Mouse (Mus musculus): ENCODE measurements around the gene Alox5ap.
A peak's percentile ranks its signal among the peaks of the same experiment; 100 is the strongest.

Alox5ap gene

DNA sequence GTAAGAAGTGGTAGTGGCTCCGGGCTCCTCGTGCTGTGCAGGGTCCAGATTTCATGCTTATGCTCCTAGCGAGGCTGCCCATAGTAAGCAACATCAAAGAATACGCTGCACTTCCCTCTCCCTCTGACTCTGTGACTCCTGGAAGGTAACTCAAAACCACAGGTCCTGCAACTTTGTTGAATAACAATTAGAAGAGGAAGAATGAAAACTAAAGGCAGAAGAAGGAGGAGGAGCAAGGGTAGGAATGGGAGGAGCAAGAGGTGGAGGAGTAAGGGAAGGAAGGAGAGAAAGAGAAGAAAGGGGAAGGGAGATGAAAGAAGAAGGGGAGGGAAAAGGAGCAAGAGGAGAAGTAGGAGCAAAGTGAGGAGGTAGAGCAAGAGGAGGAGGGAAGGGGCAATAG lies at the start of gene Alox5ap:
Alox5ap (plus strand) TSS at position 363 of the 400 bp plus-strand sequence.
- no peak for DNase-seq

- no peak for DNase-seq
Measured at GRCm38 (mm10) chr5:149215540-149215939, 49.0 kb upstream of the Alox5ap start.

- no peak for DNase-seq
Measured at GRCm38 (mm10) chr5:149217524-149218357, 46.8 kb upstream of the Alox5ap start.

DNA sequence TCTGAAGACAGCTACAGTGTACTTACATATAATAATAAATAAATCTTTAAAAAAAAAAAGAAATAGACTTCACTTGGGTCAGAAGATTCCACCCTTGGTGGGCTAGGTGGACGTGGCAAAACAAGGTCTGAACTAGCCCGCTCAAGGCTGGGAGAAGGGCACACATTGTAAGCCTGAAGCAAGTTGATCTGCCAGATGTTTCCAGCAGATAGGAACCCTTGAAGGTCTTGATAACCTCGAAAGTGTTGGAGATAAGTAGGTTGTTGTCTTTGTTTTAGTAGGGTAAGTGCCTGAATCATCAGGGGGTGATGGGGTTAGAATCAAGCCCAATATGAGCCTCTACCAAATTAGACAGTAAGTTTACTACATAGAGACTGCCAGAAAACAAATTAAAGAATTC lies 45.1 kb upstream of the Alox5ap start:
- no peak for DNase-seq

DNA sequence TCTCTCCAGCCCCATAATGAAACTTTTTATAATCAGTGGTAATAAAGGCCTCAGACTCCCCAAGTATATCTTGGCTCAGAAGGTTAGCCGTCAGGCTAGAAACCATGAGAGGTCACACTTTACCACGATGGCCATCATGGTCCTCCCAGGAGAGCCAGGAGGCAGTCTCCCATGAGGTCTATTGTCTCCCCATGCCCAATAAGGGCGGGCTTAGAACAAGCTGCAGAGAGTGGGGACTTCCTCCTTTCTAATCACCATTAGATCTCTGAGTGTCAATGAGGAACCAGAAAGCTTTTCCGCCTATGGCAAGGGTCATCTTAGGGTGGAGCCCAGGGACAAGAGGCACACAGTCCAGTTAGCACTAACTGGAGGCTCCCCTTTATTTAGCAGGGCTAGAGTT lies 43.2 kb upstream of the Alox5ap start:
- DNase-seq = no peak

- no peak for DNase-seq
Measured at GRCm38 (mm10) chr5:149224666-149225065, 39.9 kb upstream of the Alox5ap start.

- DNase-seq = peak; percentile 94
Measured at GRCm38 (mm10) chr5:149228700-149229618, 35.6 kb upstream of the Alox5ap start.

DNA sequence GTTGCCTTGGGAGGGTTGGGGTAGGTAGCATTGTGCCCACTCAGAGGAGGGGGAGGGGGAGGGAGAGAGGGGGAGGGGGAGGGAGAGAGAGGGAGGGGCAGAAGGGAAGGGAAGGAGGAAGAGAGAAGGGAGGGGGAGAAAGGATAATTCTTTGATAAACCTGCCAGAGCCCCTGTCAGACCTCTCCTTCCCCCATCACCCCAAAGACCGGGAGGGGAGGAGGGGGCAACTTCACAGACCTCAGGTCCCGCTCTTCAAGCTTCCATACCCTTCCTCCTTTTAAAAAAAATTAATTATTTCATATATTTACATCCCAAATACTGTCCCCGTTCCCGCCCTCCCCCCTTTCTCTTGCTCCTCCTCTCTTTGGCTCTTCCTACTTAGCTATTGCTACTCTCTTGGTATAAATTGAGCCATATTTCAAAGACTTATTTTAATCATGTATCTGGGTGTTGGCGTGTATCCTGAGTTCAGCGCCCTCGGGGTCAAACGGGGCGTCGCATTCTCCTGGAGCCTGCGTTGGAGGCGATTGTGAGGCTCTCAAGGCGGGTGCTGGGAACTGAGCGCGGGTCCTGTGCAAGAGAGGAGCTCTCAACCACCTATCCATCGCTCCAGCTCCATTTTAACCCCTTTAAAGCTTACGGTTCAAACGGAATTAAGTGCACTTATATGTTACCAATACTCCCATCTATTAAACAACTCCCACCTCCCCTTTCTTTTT lies 34.8 kb upstream of the Alox5ap start:
- no peak for DNase-seq

GRCm38 (mm10) chr5:149235002-149235401 lies 29.6 kb upstream of the Alox5ap start:
- peak; percentile 56 for DNase-seq

DNA sequence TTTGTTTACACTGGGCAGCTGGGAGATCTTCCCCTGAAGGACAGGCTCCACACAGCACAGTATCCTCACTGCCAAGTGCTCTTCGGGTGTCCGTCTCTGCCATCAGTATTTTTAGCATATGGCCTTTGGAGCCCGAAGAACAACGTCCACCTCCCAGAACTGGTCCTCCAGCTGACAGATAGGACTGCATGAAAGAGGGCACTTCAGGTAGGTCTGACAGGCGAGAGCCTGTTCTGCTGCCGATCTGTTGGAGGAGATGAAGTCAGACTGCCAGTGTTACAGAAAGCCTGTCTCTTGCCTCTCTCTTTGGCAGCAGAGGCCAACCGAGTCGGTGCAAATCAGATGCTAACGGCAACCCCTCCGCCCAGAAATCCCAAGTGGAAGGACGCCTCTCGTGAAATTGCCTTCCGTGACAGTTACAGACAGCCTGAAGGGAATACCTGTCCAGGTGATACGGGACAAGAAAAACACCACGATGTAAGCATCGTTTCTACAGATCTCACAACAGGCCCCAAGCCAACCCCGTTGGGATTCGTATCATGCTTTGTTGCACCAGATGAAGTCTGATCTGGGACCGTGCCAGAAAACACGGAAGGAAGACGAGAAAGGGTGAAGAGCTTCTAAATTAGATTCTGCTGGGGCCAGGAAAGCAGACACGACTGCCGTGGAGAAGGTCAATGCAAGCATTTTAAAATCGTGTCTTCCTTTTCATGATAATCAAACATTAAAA lies 27.2 kb upstream of the Alox5ap start:
- no peak for DNase-seq

DNA sequence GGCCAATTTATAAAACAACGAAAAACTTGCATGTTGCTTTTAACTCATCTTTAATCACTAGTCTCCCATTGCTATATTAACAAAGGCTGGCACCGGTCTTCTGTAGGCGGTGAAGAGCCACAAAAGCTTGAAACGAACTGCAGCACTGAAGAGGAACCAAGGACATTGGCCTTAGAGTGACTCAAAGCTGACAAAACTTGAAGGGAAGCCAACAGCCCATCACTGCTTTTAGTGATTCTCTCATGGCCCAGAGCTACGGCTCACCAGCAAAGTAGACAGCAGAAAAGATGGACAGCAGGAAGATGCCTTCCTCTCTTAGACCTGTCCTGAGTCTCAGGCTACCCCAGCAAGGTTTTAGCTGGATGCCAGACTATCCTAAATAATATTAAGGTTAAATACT lies 22.1 kb upstream of the Alox5ap start:
- no peak for DNase-seq

DNA sequence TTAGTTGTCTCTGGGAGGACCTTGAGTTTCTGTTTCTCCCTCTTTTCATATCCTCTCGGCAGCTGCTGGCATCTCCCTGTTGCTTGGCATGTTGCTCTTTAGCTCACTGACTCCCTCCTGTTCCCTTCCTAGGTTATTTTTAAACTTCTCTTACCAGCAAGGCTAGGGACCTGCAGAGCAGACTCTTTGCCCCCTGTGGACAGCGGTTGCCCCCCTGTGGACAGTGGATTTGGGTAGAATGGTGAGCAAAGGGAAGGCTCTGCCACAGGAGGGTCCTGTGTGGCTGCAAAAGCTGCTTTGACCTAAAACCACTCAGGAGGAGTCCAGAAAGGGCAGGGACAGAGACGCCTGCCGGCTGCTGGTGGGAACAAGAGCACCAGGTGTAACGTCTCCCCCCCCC lies 21.5 kb upstream of the Alox5ap start:
- no peak for DNase-seq

DNA sequence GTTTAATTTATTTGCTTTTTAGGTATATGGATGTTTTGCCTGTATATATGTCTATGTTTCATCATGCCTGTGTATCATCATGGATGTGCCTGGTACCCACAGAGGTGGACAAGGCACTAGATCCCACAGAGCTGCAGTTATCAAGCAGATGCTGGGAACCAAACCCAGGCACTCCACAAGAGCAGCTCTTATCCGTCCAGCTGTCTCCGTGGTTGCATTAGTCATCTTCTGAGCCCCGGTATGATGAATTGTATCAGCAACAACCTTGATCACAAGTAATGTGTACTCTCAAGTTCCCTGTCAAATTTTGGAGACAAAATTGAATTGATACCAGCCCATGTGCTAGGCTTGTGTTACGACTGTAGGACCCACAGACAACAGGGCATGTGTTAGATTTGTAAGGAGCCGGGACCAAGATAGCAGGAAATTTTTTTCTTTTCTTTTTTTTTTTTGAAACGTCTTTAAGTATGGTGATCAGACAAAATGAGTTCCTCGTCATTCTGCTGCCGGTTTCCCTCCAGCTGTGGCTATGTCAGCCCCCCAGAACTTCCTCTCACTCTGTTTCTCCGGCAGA lies 19.1 kb upstream of the Alox5ap start:
- no peak for DNase-seq

DNA sequence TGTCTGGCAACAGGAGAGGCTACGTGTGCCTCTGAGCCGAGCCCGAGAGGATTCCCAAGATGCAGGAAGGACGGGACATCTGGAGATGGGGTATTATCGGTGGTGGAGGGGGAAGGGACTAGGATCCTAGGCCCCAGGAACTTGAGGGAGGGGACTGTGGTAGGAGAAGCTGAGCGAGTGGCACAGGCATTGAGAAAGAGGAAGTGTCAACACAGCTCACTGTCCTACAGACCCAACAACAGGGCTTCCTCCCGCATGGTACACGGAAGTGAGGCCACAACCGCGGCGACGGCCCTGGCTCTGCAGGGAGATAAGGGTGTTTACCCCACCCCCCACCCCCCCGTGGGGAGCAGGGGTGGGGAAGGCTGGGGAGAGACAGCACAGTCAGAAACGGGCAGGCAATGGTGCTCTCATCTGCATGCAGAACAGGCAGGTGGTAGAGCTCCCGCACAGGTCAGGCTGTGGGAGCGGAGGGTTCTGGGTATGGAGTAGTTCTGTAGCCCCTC lies 18.5 kb upstream of the Alox5ap start:
- peak; percentile 89 for DNase-seq

GRCm38 (mm10) chr5:149247047-149247904 lies 17.3 kb upstream of the Alox5ap start:
- peak; percentile 33 for DNase-seq

GRCm38 (mm10) chr5:149252303-149252702 lies 12.3 kb upstream of the Alox5ap start:
- DNase-seq = no peak

GRCm38 (mm10) chr5:149253491-149253890 lies 11.1 kb upstream of the Alox5ap start:
- DNase-seq = no peak

DNA sequence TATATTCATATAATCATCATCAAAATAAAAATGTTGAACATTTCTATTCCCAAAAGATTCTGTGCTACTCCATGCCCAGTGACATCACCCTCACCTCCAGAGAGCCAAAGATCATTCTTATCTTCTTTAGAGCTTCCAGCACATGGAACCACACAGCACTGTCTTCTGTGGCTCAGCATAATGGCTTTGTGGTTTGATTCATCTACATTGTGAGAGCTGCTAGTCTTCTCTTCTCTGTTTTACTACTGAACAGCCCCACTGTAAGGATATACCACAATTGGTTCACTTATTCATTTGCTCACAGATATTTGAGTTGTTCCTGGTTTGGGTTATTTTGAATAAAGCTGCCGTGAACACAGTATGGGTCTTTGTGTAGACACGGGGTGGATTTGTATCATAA lies 9.0 kb upstream of the Alox5ap start:
- DNase-seq = peak; percentile 32

GRCm38 (mm10) chr5:149257518-149258281 lies 6.9 kb upstream of the Alox5ap start:
- peak; percentile 50 for DNase-seq

- DNase-seq = no peak
Measured at GRCm38 (mm10) chr5:149259093-149259492, 5.5 kb upstream of the Alox5ap start.

Measured in thymus, postnatal 14 days (tissue).